In the genomic region with DNA sequence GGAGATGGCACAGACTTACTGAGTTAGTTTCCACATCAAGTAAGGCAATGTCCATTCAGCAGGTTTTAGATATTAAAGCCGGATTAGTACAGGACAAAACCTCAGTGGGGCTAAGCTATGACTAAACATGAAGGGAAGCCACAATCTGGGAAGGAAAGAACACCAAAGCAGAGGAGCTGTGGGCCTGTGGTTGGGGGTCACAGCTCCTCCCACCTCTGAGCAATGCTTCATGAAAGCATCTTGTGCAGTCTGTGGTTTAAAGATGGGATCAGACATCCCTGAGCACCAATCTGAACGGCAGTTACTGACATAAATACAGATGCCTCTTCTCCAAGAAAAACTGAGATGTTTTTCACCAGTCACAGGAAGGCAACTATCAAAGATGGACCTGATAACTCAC, we compare ENCODE assay signal across 21 mouse cellular contexts.
"Had no signal": no experiment of that assay in that cellular context is flagged by ENCODE, and none has a peak within 500 bp of the region (broad histone marks: within the 10 kb centered on the region; RNA-seq: fewer than 3 reads in every experiment).

No protein-coding gene starts in this region.

- H3K4me1 ChIP-seq: lung, embryonic 15.5 days; midbrain, embryonic 10.5 days; midbrain, embryonic 12.5 days; neural tube, embryonic 13.5 days; neural tube, embryonic 15.5 days had no signal

- H3K9me3 ChIP-seq: lung, embryonic 15.5 days; midbrain, embryonic 10.5 days; midbrain, embryonic 12.5 days; neural tube, embryonic 13.5 days; neural tube, embryonic 15.5 days had no signal

- DNase-seq: liver, postnatal 0 days; lung, adult 2 months; lung, postnatal 14 days; lung, postnatal 4 days; midbrain, embryonic 14.5 days; retina, postnatal 1 day; right cerebral cortex, adult 18-20 months; right cerebral cortex, postnatal 25 days; right cerebral cortex, postnatal 4 days; spleen, adult 18-20 months; thymus, adult 18-20 months; thymus, postnatal 25 days; thymus, postnatal 4 days had no signal

- ATAC-seq: liver, postnatal 0 days; lung, postnatal 0 days; midbrain, embryonic 16.5 days had no signal

- H3K27me3 ChIP-seq: lung, embryonic 15.5 days; midbrain, embryonic 12.5 days; neural tube, embryonic 13.5 days; neural tube, embryonic 15.5 days had no signal

- H3K27ac ChIP-seq: lung, embryonic 15.5 days; midbrain, embryonic 10.5 days; midbrain, embryonic 12.5 days; neural tube, embryonic 13.5 days; neural tube, embryonic 15.5 days had no signal

- H3K36me3 ChIP-seq: lung, embryonic 15.5 days; midbrain, embryonic 10.5 days; midbrain, embryonic 12.5 days; neural tube, embryonic 13.5 days; neural tube, embryonic 15.5 days had no signal

- H3K4me3 ChIP-seq: lung, embryonic 15.5 days; midbrain, embryonic 10.5 days; midbrain, embryonic 12.5 days; myocyte; neural tube, embryonic 13.5 days; neural tube, embryonic 15.5 days had no signal

- H3K4me2 ChIP-seq: lung, embryonic 15.5 days; midbrain, embryonic 12.5 days; neural tube, embryonic 13.5 days; neural tube, embryonic 15.5 days had no signal

- H3K9ac ChIP-seq: liver, postnatal 0 days; lung, embryonic 15.5 days; midbrain, embryonic 12.5 days; neural tube, embryonic 13.5 days; neural tube, embryonic 15.5 days had no signal
